Mouse (Mus musculus) embryo, embryonic 9.5 days (tissue): Measurements from ENCODE around the gene Ptges.
"Not testable (repeated sequence)": the region's sequence is repeated elsewhere in the genome, so short reads cannot be mapped to it uniquely, and the experiment has no call there.

Experiments
- DNase-seq: peaks from one replicate; pipeline ENCODE4 v3.0.0-alpha.2; 2017; ENCODE audit errors: extremely low spot score

The Ptges gene

DNA sequence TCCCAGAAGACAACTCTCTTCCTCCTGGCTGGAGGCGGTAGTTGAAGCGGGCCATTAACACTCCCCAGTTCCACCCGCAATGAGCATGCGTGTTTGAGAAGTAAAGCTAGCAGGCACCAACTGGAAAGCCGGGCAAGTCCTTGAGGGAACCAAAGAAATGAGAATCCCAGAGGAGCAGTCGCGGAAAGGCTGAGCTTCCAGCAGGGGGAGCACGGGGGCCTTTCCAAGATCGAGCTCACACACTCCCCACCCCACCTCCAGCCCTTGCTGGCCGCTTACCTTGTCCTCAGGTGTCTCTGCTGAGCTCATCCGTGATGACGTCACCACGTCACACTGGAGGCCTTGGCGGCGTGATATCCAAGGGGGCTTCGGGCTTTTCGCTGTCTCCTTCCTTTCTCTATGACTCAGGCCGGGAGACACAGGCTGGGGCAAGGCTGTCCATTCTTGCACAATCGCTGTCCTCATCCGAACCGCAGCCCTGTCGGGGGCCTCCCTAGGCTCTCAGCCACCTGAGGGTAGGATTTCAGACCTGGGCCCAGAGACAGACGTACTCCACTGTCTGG is at the start of gene Ptges:
Ptges (minus strand) TSS at position 381 of the 563 bp plus-strand sequence.
- DNase-seq = peak; percentile 74

DNA sequence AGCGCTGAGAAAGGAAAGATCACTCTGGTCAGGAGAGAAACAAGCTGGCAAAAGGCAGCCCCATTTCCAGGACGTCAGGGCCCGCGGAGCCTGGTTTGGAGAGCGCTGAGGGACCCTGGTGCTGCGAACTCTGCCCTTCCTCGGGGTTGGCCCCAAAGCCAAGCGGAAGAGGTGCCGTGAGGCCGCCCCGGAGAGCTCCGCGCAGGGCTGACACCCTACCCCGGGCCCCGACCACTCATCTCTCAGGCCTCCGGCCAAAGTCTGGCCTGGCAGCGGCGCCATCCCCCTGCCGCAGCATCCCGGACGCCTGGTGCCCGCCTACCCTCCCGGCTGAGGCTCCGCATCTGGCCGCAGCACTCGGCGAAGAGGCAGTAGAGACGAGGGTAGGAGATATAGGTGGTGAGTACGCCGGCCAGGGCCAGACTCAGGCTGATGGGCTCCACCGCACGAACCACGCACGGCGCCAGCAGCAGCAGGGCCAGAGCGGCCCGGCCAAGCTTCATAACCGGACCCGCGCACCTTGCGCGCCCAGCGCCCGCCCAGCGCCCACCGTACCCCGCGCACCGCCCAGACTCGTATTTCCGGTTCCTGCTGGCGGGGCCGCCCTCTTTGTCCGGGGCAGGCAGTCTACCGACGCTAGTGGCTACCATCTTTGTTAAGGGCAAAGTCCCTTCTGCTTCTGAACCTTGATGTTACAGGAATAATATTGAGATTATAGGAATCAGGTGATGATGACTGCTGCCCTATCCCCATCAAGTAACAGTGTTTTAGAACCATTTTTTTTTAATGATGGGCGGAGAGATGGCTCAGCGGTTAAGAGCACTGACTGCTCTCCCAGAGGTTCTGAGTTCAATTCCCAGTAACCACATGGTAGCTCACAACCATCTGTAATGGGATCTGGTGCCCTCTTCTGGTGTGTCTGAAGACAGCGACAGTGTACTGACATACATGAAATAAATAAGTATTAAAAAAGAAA is 38.0 kb upstream of the Ptges start, which contains the start of gene Tor1a:
Tor1a (minus strand) TSS at position 582 of the 976 bp plus-strand sequence.
- DNase-seq = peak; percentile 92

DNA sequence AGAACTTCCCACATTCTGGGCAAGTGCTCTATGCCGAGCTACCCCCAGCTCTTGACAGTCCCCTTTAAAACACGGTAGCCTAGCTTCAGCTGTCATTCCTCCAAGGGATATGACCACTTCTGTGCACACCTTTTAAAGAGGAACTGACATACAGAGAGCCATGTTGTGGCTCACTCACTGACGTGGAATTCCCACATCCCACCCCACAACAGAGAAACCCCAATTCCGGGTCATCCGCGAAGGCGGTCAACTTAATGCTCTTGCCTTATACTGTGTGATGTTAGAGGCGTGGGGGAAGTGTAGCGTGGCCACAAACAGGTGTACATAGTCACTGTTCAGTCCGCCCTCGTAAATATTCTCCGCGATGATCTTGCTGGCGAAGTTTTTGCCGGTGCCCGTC is 37.2 kb upstream of the Ptges start:
- no peak for DNase-seq

DNA sequence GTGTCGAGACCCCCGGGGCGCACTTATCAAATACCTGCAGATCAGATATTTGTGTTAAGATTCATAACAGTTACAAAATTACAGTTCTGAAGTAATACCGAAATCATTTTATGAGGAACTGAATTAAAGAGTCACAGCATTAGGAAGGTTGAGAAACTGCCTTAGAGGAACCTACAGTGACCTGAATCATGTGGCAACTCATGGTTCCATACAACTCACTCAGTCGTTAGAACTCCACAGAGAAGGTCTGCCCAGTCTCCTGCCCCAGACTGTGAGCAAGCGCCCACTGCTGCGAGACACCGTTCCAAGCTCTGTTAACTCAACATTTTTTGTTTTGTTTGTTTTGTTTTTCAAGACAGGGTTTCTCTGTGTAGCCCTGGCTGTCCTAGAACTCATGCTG is 36.0 kb upstream of the Ptges start:
- no peak for DNase-seq

DNA sequence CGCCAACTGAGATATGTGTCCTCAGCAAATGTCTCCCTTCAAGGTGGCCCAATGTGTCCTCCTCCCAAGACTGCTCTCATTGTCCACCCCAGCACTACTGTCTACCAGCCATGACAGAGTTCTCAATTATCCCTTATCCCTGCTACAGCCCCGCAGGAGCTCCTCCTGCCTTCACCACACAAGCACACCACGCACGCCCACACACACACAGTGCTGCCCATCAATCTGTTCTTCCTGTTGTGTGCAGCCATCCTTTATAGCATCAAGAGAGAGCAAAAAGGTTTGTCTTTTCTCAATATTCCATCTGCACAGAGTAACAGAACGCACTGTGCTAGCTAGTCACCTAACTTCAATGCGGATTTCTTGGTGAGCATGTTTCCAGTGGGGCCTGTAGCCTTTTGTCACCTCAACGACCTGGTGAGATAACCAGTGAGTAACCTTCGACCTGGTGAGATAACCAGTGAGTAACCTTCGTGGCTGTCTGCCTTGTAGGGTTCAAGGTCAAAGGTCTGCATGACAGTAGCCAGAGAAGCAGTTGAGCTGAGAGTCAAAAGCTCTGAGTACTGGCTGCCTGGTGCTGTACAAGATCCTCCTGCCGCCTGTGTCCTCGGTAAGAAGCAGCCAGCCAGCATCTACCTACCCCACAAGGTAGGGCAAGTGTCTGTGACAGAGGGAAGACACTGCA is 33.0 kb upstream of the Ptges start:
- DNase-seq = no peak

DNA sequence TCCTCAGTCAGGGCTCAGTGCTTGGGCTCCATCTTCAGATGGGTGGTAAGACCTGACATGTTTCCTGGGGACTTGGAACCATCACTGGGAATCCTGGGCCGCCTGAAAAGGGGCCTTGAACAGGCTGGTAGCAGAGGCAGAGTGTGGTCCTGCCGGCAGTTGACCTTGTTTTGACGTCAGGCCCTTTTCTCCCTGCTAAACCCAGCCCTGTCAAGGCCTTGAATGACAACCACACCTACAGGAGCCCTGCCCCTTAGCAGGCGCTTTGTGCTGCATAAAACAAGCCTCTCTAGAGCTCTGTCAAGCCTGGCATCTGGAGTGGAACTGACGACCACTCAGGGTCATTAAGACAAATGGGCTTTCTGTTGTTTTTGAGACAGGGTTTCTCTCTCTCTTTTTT is 30.2 kb upstream of the Ptges start:
- DNase-seq = no peak

DNA sequence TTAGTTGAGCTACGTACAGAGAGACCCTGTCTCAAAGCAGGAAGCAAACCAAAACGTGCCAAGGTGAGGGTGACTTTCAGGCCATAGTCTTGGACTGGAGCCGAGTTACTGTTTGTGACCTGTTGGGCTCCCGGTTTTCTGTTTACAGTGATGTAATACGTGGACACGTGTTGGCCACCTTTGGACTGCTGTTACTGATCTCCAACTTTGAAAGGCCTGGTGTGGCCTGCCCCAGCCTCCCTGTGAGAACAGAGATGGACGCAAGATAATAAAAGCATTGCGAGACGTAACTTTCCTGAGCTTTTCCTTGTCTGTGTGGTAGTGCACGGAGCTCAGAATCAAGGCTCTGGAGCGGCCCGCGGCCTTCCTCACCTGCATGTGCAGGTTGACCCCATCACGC is 29.1 kb upstream of the Ptges start:
- no peak for DNase-seq

DNA sequence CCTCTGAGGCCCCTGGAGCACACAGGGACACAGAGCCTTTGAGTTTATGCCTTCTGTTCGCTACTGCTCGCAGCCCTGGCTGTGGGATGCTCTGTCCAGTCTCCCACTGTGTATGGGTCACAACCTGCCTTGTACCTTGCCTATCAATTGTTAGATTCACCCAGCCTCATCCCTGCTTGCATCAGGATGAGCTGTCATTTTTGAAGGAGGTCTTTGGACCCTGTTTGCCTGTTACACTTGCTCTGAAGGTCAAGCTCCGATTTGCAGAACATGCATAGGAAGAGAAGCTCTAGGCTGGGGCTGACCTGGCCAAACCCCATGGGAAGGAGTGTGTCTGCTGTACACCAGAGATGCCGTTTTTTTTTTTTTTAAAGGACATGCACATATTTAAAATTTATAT is 27.8 kb upstream of the Ptges start:
- DNase-seq = no peak

DNA sequence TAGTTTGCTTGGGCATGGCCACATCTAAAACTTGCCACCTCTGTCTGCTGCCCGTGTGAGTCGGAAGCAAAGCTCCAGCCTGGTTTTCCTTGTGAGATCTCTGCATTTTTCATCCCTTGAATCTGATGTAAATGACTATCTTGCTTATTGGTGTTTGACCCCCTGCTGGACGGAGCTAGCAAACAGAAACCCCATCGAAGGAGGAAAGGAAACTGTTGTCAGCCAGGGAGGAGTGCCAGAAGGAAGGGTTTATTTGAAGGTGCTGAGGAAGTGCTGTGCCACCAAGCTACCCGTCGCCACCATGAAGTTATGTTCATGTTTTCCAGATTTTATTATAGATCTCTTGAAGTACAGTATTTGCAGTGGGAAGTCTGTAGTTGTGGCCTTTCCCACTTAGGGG is 25.1 kb upstream of the Ptges start:
- no peak for DNase-seq

DNA sequence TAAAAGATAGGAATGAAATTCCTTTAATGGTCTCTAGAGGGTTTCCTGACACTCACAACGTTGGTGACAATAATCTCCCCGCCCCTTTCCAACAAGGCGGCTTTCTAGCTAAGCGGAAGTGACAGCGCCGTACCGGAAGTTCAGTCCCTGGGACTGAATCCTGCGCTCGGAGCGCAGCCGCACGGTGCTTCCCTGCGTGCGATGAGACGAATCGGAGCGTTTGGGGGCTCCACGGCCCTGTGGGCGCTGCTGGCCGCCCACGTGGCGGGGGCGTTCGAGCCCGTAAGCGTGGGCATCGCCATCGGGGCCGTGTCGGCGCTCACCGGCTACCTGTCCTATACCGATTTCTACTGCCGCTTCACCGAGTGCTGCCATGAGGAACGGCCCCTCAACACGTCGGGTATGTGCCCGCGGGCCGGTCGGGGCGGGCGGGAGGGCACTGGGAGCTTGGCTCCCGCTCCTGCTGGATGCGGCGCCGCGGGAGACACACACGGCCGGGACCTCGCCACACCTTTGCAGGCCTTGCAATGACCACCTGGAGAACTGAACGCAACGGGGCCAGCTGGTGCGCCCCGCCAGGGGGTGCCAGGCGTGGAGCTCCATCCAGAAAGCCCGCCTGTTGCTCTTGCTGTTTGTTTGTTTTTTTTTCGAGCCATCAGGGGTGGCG is 23.3 kb upstream of the Ptges start, which contains the start of gene Tor1b:
Tor1b (plus strand) TSS at position 136 of the 667 bp plus-strand sequence.
- peak; percentile 84 for DNase-seq

DNA sequence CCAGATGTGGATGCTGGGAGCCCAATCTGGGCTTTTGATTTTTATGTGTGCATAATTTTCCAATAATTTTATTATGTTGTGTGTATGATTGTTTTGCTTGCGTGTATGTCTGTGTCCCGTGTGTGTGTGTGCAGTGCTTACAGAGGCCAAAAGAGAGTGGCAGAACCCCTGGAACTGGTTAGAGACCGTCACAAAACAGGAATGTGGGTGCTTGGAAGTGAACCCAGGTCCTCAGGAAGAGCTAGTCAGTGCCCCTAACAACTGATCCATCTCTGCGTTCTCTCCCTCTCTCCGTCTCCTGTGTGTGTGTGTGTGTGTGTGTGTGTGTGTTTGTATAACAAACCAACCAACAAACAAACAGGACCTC is 22.8 kb upstream of the Ptges start:
- no peak for DNase-seq

DNA sequence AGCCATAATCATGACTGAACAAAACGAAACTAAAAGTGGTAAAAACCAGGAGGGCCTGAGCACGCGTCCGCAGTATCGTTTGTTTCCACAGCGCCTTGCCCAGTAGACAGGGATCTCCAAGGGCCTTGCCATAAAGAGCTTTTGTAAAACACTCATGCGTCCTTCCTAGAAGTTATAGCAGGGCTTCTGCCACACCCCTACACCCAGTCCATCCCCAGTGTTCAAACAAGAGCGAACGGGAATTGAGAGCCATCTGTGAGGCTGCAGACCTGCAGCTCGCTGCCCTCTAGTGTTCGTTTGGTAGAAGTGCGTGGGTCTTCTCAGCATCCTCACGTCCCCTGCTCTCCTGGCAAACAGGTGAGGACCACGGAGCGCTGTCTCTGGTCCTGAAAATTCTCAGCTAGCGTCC is 12.9 kb upstream of the Ptges start:
- DNase-seq = peak; percentile 71

DNA sequence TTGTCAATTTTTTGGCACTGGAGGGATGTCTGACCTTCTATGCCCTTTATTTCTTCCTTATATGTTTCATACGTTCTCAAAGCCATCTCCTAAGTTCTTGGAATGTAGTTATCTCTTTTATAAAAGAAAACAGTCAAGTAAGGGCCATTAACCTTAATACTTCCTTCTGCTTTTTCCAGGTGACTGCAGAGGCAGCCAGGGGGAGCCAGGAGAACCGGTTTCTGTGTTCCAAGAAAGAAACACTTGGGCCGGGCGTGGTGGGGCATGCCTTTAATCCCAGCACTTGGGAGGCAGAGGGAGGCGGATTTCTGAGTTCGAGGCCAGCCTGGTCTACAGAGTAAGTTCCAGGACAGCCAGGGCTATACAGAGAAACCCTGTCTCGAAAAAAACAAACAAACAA is 12.5 kb upstream of the Ptges start:
- not testable (repeated sequence) for DNase-seq

DNA sequence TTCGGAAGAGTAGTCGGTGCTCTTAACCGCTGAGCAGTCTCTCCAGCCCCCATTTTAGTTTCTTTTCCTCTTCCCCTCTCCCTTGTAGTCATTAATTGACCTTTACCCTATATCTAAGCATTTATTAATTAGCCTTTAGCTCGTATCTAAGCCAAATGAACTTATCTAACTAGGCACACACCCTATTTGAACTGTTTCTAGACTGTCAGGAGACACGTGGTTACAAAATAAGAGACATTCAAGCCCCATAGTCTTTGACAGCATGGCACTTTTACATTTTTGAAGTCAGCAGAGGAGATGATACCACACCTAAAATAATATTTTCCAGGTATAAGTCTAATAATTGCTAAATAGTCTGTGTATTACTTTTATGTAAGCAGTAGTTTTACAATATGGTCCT is 11.9 kb upstream of the Ptges start:
- DNase-seq = no peak

DNA sequence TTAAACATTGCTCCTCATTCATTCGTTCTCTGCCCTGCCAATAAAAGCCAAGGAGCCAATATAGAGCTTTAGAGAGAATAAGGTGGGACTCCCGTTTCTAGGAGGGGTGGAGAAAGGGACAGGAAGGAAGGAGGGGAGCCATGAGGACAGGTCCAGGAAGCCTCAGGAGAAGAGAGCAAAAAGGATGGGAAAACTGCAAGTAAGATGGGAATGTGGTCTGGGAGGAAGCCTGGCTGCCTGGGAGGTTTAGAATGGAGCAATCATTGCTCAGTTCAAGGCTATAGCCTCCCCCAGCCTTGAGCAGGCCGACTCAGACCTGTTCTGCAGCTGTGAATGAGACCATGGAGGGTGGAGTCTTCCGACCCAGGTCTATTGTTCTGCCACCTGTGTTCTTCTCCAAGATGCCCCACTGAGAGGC is 8.9 kb upstream of the Ptges start:
- no peak for DNase-seq

DNA sequence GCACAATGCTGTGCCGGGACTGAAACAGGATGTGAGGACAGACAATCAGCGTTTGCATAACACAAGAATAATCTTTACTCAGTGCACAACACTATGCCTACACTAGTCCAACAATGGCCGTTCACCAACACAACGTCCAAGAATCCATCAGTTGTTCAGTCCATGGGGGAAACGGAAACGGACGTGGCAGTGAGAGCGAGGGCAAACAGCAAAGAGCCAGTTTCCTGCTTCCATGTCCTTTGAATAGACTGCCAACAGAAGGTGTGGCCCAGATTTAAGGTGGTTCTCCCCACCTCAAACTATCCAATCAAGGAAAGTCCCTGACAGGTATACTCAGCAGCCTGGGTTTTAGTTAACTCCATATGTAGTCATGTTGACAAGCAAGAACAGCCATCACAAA is 8.1 kb upstream of the Ptges start:
- no peak for DNase-seq

DNA sequence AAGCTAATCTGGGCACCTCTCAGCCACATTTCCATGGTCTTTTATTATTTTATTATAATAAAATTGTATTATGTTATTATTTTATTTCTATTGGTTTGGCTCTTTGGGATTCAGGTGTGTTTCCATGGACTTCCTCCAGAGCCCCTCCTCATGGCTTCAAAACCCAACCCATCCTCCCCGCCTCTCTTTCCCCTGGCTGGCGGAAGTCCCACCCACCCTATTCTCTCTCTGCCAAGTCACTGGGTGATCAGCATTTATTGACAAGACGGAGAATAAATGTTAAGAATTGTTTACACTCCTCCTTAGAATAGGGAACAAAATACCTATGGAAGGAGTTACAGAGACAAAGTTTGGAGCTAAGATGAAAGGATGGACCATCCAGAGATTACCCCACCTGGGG is 7.1 kb upstream of the Ptges start:
- DNase-seq = no peak

DNA sequence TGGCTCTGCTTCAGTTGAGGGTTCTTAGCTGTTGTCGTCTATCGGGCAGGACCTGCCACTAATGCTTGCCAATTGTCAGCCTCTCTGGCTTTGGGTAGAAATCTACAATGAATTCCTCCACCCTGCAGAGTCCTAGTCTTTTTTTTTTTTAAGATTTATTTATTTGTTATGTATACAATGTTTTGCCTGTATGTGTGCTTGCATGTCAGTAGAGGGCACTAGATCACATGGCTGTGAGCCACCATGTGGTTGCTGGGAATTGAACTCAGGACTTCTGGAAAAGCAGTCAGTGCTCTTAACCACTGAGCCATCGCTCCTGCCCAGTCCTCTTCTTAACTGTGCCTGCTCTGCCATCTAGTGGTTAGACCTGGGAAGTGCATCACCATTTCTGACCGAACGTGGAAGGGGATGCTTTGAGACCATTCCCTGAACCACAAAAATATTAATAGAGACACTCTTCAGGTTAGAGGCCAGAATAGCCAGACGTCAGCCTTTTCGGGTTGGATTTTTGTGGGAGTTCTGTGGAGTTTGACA is 4.3 kb upstream of the Ptges start:
- DNase-seq = peak; percentile 82

DNA sequence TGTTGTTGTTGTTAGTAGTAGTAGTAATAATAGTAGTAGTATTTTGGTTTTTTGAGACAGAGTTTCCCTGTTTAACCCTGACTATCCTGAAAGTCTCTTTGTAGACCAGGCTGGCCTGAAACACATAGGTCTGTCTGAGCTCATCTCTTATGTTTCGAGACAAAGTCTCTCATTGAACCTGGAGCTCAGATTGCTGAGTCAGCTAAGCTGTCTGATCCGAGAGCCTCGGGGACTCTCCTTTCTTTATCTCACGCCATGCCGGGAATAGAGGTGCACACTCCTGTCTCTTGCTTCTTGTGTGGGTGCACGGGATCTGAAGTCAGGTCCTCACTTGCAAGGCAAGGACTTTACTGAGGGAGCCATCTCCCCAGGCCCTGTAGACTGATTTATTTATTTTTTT is 3.4 kb upstream of the Ptges start:
- DNase-seq = no peak

DNA sequence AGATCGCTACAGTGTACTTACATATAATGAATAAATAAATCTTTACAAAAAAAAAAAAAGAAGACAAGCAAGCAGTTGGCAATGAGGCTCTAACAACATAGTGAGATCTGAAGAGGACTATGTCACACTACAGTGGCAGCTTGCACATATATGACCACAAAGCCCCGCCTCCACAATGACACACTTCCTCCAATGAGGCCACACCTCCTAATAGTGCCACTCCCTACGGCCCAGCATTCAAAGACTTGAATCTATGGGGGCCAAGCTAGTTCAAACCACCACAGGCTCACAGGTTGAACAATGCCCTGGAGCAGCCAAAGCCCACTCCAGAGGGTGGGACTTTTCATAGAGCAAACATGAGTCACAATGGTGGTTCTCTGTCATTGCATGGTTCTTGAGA is 2.3 kb upstream of the Ptges start:
- no peak for DNase-seq

DNA sequence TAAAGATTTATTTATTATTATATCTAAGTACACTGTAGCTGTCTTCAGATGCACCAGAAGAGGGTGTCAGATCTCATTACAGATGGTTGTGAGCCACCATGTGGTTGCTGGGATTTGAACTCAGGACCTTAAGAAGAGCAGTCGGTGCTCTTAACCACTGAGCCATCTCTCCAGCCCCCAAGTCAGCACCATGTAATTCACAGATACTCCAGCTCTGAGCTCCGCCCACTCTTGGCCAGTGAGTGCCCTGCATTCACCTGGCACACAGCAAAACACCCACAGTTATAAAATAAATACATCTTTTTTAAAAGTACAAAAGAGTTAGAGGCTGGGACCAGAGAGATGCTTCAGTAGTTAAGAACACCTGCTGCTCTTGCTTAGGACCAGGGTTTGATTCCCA is 1.2 kb upstream of the Ptges start:
- not testable (repeated sequence) for DNase-seq
